Mouse (Mus musculus) left cerebral cortex, adult 18-20 months (tissue): ENCODE measurements around the gene Cbr2. TPM values are rescaled to one million over a fixed set of nuclear protein-coding genes. Genes with fewer than 3 reads are reported as not detected.
"Not testable (repeated sequence)": the region's sequence is repeated elsewhere in the genome, so short reads cannot be mapped to it uniquely, and the experiment has no call there.

ENCODE experiments used
- DNase-seq, 2 experiments: peaks; one replicate each; pipeline ENCODE4 v3.0.0; 2021 to 2022; ENCODE audit warnings: low spot score in 2 of 2, mixed read lengths in 1 of 2
- long read RNA-seq, 2 experiments: library from polyadenylated mRNA; stranded (forward); transcript quantifications; one replicate each; pipeline ENCODE4 v2.0.0; 2021
- total RNA-seq, 2 experiments: library from RNA; stranded (reverse); gene quantifications; 2 replicates each; pipeline ENCODE4 v1.2.3; 2021

Cbr2 gene
- 1 to 10 TPM; 1.7 to 2.9 TPM for total RNA-seq
- long read RNA-seq, experiment 1, partial matches to known transcripts: 0 of 3 reads
- long read RNA-seq, experiment 1, other reads (novel, unspliced or antisense): 1 of 3 reads
- long read RNA-seq, experiment 2: 0 reads

DNA sequence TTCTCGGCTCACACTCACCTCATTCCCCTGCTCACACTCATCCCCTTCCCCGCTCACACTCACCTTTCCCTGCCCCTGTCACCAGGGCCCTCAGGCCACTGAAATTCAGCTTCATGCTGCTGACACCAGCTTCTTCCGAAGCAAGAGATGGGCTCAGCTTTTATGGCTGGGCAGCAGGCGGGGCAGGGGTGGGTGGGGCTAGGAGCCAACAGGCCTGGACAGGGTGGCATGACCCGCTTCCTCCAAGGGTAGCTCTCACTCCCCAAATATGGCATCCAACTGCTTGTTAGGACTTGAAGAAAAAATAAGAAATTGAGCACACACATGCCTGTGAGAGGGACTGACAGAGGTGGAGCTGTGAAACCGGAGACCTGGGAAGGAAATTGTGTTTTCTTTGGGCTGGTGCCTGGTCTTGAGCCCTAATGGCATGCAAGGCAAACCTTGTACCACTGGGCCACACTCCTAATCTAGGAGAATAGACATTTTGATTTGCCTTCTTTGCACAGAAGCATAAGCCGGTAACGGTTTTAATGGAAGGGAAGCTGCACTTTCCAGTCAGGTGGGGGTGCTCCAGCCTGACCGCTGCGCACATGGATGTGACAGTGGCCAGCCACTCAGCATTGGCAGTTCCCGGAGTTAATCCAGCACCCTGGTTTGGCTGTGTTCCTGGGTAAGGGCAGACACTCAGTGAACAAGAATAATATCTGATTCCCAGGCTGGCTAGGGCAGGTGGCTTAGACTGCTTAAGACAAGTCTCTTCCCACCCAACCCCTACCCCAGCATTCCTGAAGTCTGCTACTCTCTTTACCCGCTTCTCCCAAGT, at the start of gene Cbr2:
Gene Cbr2 (minus strand): TSS at position 257 of the 823 bp plus-strand sequence.
- no peak for DNase-seq

DNA sequence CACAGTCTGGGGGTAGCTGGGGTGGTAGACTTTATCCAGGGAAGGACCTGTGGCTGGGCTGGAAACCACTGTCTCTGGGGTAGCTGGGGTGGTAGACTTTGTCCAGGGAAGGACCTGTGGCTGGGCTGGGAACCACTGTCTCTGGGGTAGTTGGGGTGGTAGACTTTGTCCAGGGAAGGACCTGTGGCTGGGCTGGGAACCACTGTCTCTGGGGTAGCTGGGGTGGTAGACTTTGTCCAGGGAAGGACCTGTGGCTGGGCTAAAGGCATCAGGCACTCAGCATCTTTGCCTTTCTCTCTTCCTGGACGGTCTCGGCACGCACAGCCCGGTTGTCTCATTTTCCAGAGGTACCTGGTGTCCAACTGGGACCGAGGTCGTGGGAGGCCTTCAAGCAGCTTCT, 49.4 kb upstream of the Cbr2 start:
- not testable (repeated sequence) for DNase-seq

DNA sequence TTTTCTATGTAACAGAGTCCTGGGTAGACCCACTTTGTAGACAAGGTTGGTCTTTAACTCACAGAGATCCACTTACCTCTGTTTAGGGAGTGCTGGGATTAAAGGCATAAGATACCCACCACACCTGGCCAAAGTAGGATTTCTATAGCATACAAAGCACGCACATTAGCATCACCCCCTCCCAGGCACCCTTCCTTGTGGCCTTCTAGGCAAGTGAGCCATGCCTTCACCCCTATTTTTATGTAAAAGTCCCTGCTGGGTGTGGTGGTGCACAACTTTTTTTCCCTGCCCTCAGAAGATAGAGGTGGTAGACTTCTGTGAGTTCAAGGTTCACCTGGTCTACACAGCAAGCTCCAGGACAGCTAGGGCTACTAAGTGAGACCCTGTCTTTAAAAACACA, 48.0 kb upstream of the Cbr2 start:
- DNase-seq: no peak

- DNase-seq: no peak
Measured at GRCm38 (mm10) chr11:120777123-120777522, 45.2 kb upstream of the Cbr2 start.

GRCm38 (mm10) chr11:120775774-120776469, 44.0 kb upstream of the Cbr2 start:
- peak; percentile 92 to 99 for DNase-seq

DNA sequence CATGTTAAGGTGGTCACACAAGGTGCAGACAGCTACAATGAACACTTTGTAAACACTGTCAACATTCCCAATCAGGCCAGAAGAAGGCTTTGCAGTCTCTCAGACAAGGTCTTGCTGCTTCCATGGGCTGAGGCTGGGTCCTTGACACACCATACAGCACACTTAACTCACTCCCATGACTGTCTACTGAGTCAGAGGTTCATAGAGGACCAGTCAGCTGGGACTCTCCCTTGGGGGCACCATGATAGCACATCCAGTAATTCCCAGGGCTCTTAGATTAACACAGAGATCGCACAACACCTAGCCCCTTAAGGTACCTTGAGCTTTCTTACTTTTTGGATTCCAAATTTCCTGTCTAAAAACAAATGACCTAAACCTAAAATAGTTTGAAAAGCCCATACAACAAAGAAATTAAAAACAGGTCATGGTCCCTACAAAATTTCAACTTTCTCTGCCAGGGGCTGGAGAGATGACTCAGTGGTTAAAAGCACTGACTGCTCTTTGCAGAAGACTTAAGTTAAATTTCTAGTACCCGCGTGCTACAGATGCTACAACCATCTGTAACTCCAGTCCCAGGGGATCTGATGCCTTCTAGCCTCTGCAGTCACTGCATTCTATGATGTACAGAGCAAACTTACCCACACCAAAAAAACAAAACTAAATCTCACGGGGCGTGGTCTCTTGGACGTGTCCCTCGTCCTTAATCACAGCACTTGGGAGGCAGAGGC, 41.7 kb upstream of the Cbr2 start:
- DNase-seq: no peak

DNA sequence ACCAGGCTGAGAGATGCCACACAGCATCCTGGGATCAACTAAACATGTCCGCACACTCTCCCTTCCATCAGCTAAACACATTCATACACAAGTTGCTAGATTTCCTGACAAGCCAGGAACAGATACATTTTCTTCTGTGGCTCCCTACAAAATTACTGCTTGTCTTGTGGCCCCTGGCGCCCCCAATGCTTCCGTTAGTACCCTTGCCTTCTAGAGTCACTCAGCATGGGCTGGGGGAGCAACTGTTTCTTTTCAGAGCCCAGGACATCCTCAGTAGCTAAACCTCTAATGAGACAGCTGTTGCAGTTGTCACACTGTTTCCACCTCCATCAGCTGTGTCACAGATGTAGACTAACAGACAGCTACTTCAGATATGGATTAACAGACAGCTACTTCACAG, 40.8 kb upstream of the Cbr2 start:
- no peak for DNase-seq

DNA sequence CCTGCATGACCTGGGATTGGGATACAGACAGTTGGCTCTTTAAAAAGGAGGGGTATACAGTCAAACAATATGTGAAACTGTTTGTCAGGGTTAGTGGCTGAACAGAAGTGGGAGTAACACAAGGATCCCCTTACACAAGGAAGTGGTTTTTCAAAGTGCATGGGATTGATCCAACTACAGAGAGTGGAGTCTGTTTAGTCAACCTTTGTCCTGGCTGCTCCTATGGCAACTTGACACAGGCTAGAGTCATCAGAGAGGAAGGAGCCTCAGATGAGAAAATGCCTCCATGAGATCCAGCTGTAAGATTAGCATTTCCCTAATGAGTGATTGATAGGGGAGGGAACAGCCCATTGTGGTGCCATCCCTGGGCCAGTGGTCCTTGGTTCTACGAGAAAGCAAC, 36.3 kb upstream of the Cbr2 start:
- DNase-seq: no peak

- not testable (repeated sequence) for DNase-seq
Measured at GRCm38 (mm10) chr11:120767023-120767422, 35.1 kb upstream of the Cbr2 start.

DNA sequence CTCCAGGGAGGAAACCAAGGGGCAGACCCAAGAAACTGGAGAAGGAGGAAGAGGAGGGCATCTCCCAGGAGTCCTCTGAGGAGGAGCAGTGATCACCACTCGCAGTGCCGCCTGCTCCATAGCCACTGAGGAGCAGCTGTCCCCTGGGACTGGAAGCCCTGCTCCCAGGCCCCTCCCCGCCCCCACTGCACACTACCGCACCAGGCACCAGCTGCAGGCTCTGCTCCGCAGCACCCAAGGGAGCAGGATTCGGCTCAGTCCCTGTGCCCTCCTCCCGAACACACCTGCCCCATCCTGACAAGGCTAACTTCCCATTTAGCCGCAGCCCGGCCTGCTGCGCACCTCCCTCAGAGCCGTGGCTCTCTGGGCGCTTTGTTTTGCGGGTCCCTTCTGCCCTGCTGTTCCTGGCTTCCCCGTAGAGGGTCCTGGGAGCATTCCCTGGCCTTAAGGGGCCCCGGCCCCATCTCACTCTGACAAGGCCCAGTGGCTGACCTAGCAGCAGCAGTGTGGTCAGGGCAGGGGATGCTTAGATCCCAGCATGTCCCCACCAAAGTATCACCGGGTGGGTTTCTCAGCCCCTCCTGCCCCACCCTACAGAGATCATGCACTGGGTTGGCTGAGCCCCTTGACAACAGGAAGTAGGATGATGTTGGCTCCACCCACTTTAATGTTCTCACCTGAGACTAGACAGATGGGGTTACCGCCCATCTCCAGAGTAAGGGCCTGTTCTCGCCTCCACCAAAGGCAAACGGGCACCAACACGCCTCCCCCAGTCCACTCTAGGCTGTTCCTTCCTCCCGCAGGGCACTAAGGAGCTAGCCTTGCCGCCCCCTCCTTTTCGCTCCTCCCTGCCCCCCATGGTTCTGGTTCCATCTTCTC, 31.4 kb upstream of the Cbr2 start:
- not testable (repeated sequence) for DNase-seq

DNA sequence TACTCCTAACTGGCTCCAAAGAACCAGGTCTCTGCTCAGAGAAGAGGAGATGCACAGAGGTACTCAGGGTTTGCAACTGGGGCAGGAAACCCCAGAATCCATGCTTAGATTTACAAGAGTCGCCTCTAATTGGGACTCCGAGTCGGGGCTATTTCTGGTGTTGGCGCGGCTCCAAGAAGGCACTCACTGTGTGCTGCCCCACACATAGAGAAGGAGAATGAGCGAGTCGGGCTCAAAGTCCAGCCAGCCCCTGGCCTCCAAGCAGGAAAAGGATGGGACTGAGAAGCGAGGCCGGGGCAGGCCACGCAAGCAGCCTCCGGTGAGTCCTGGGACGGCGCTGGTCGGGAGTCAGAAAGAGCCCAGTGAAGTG, 30.7 kb upstream of the Cbr2 start, which contains the start of gene Hmga1b:
Gene Hmga1b (plus strand): TSS at position 123 of the 370 bp plus-strand sequence.
- not testable (repeated sequence) for DNase-seq

DNA sequence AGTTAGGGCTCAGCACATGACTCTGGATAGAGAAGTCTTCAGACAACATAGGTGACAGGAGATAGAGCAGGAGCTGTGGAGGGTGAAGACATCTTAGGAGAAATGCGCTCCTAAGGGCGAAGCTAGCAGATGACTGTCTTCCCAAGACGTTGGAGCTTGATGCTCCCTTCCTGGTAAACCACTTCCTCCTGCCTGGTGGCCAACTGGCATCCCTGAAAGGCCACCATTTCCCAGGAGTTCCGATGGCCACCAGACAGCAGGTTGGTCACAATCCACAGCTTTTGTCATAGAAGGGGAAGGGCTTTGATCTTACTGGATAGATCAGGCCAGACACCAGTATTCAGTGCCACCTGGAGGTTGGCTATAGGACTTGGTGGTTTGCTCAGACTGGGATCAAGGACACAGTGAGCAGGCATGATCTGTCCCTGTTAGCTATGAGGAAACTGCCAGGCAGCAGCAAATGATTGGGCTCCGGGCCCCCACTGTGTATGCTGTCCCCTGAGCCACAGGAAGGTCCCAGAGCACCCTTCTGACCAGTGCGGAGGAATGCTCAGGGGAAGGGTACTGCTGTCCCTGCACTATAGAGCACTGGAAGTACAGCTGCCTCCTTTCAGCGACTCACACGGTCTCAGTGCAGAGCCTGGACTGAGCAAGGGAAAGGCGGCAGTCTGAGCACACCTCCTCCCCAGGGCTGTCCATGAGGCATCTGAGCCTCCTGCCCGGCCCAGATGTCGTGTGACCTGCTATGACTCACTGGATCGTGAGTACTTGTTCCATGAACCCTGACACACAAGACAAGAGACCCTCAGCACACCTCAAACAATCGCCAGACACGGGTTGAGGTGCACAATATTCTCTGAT, 30.1 kb upstream of the Cbr2 start:
- no peak for DNase-seq

DNA sequence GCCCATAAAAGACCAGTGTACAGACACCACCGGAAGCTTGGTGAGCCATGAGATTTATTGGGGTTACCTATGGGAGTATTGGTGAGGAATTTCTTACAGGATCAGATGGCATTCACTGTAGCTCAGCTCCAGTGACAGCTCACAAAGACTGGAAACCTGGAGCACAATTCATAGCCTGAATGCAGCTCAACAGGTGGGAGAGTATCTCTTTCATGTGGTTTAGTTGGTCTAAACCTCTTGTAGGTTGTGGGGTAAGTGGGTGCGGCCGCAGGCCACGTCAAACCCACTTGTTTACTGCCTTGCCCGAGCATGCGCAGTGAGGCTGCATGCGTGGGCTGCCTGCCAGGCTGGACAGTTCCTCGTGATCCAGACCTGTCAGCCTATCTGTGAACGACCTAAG, 28.3 kb upstream of the Cbr2 start:
- DNase-seq: no peak

DNA sequence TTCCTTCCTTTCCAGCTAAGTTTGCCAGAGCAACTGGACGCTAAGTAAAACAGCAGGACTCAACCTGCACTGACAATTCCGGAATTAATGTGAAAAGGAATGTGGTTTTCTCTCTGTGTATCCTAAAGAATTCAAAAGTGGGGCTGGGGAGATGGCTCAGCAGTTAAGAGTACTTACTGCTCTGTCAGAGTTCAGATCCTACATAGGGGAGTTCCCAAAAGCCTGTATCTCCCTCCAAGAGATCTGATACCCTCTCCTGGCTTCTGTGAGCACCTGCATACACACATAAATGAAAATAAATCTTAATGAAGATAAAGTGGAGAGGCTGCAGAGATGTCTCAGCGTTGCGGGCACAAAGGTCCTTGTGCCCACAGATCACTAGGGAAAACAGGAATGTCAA, 19.7 kb upstream of the Cbr2 start:
- DNase-seq: no peak

DNA sequence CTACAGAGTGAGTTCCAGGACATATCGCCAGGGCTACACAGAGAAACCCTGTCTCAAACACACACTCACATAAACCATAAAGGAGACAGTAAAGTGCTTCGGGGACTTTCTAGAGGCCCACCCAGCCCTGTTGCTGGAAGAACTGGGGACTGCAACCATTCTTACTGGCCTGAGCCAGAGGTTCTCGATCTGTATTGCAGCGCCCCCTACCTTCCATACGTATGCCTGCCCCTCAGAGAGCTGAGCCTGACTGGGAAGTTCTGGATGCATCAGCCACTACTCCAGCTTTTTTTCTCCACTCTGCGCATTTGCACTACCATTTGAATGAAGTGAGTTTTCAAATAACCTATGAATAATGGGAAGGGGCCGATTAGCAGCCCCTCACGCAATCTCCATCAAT, 17.5 kb upstream of the Cbr2 start:
- DNase-seq: no peak

DNA sequence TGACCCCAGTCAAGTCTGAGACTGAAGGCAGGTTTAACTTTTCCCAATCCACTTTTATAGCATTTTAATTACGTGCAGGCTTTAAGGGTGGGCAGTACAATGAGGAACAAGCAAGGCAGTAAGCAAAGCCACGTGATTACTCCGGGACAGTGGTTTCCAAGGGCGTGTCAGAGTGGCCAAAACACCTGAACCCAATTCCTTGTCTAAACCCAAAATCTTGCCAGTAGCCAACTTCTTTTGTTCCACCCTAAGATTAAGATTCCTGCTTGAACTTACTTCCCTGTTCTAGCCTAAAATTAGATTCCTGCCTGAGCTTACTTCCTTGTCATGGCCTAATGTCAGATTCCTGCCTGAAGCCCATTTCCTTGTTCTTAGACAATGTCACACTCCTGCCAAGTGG, 16.1 kb upstream of the Cbr2 start:
- DNase-seq: no peak

DNA sequence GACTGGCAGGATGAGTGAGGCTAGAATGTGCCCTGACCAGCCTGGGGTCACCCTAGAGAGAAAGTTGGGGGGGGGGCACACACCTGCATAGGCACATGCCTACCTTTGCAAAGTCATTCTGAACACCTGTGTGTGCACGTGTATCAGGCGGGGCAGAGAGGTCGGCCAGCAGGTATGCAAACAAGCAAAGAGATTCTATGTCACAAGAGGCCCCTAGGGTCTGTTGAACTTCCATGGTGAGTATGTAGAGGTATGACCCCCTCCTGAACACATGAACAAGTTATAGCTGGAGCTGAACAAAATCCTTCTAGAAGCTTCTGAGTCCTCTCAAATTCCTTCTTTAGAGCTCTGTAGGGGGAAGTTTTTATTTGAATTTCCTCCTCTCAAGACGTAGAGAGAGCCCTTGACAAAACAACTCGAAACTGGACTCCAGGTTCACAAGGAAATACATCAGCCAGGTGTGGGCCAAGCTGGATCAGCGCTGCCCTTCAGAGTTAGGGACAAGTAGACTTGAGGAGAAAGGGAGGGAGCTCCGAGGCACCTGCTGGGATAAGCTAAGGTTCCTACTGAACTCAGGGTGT, 12.3 kb upstream of the Cbr2 start:
- DNase-seq: no peak

- DNase-seq: no peak
Measured at GRCm38 (mm10) chr11:120740981-120741380, 9.1 kb upstream of the Cbr2 start.

DNA sequence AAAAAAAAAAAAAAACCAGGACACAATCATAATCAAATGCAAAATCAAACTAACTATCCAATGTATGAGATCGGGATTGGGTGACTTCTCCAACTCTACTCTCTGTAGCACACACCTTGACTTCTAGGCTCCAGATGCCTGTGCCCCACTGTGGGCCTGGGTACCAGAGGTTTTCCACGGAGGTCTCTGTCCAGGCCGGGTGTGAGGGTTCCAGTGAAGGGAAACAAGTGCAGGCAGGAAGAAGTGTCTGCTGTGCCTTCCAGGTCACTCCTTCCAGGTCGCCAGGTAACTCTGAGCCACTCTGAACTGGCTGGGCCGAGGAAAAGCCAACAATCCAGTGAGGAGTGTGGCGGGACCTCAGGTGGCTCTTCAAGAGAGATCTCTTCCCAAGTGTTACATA, 4.5 kb upstream of the Cbr2 start:
- no peak for DNase-seq
